Mouse (Mus musculus) kidney, postnatal 36 days (tissue): ENCODE results near the gene Gm27027.
A peak's percentile ranks its signal among the peaks of the same experiment; 100 is the strongest.

Experiments used
- DNase-seq, 2 experiments: peaks; one replicate each; pipeline ENCODE4 v3.0.0; 2021 to 2022; ENCODE audit warnings: mixed read lengths in 2 of 2

Gene Gm27027

GRCm38 (mm10) chr2:93976436-93977252 is 19.5 kb downstream of the Gm27027 start:
- DNase-seq: peak; percentile 58 to 77

- no peak for DNase-seq
Observed at GRCm38 (mm10) chr2:93975526-93976435, 20.4 kb downstream of the Gm27027 start.

GRCm38 (mm10) chr2:93975041-93975440 is 21.1 kb downstream of the Gm27027 start:
- DNase-seq: no peak

GRCm38 (mm10) chr2:93971647-93972046 is 24.5 kb downstream of the Gm27027 start:
- DNase-seq: no peak

- peak in 1 of 2 experiments; percentile 17 for DNase-seq
Observed at GRCm38 (mm10) chr2:93964494-93965160, 31.5 kb downstream of the Gm27027 start.

GRCm38 (mm10) chr2:93963802-93964201 is 32.4 kb downstream of the Gm27027 start:
- no peak for DNase-seq

GRCm38 (mm10) chr2:93961716-93962115 is 34.4 kb downstream of the Gm27027 start:
- peak; percentile 56 to 70 for DNase-seq

GRCm38 (mm10) chr2:93959346-93959745 is 36.8 kb downstream of the Gm27027 start:
- no peak for DNase-seq

- DNase-seq: no peak
Observed at GRCm38 (mm10) chr2:93958216-93958615, 37.9 kb downstream of the Gm27027 start.

- no peak for DNase-seq
Observed at GRCm38 (mm10) chr2:93957785-93958175, 38.4 kb downstream of the Gm27027 start.

- DNase-seq: peak; percentile 82 to 86
Observed at GRCm38 (mm10) chr2:93956908-93957784, 39.0 kb downstream of the Gm27027 start, which contains the start of gene Gm13889. Gm13889 (minus strand) TSS chr2:93957201.

- peak; percentile 27 to 63 for DNase-seq
Observed at GRCm38 (mm10) chr2:93956331-93956801, 39.8 kb downstream of the Gm27027 start.

GRCm38 (mm10) chr2:93955886-93956285 is 40.3 kb downstream of the Gm27027 start:
- no peak for DNase-seq

GRCm38 (mm10) chr2:93954781-93955578 is 41.2 kb downstream of the Gm27027 start:
- no peak for DNase-seq

GRCm38 (mm10) chr2:93953726-93954125 is 42.4 kb downstream of the Gm27027 start:
- DNase-seq: no peak

- DNase-seq: no peak
Observed at GRCm38 (mm10) chr2:93946976-93947375, 49.2 kb downstream of the Gm27027 start.

GRCm38 (mm10) chr2:93944855-93945254 is 51.3 kb downstream of the Gm27027 start:
- DNase-seq: no peak

- DNase-seq: no peak
Observed at GRCm38 (mm10) chr2:93944099-93944498, 52.1 kb downstream of the Gm27027 start.

- peak; percentile 16 to 23 for DNase-seq
Observed at GRCm38 (mm10) chr2:93941670-93942069, 54.5 kb downstream of the Gm27027 start.

- DNase-seq: no peak
Observed at GRCm38 (mm10) chr2:93938534-93938933, 57.6 kb downstream of the Gm27027 start.

- no peak for DNase-seq
Observed at GRCm38 (mm10) chr2:93928866-93929265, 67.3 kb downstream of the Gm27027 start.
